Comparison of ENCODE assay signal across 10 mouse cellular contexts in the genomic region with DNA sequence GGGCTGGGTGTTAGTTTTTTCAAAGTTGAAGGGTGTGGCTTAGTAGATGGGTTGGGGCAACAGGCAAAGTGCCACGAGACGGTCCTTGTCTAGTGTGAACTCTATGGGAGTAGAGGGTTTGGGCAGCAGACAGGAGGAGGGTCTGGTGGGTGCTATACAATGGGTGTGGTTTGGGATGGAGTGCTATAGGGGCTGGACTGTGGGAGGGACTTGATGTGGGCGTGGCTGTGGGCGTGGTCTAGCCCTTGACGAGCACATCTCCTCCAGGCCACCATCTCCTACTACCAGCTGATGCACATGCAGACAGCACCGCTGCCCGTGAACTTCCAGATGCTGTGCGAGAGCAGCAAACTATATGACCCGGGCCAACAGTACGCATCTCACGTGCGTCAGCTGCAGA. TPM values are rescaled to one million over a fixed set of nuclear protein-coding genes. Genes with fewer than 3 reads are reported as not detected.
A peak's percentile ranks its signal among the peaks of the same experiment; 100 is the strongest.
DNase-seq lines count a peak whose midpoint lies in the region; ATAC-seq lines count a peak whose summit lies in the region.
"Had no signal": no experiment of that assay in that cellular context is flagged by ENCODE, and none has a peak within 500 bp of the region (broad histone marks: within the 10 kb centered on the region; RNA-seq: fewer than 3 reads in every experiment).

No protein-coding gene starts in this region.

- H3K36me3 ChIP-seq in heart, embryonic 11.5 days (ENCODE audit: control insufficient read depth, insufficient read depth, low read length) = no peaks in the 10 kb centered on the region
- H3K36me3 ChIP-seq in megakaryocyte, embryonic 14.5 days (replicated peaks; ENCODE audit: low read length) = peaks cover 99% of the 10 kb centered on the region

- no peak overlapping the region for H3K27ac ChIP-seq in heart, embryonic 11.5 days (ENCODE audit: low read depth, low read length)

- WGBS in heart, embryonic 11.5 days (ENCODE audit: insufficient replicate concordance) = 56% methylated on average over 12 of the region's 12 CpGs

- no peak overlapping the region for H3K4me2 ChIP-seq in heart, embryonic 11.5 days

- DNase-seq in heart, adult 8-10 months (ENCODE audit: low spot score) = no peak
- DNase-seq in 416B (ENCODE audit: low read depth) = peak; percentile 42
- DNase-seq in NIH3T3 (ENCODE audit: low read depth) = peak; percentile 43
- DNase-seq in cerebellum, postnatal 25 days = no peak
- DNase-seq in ovary, adult 18-20 months (ENCODE audit: low spot score) = no peak
- no peak for DNase-seq in left cerebral cortex, adult 18-20 months (ENCODE audit: low spot score in 2 of 2)

- ATAC-seq in heart, embryonic 11.5 days (replicated peaks; ENCODE audit: insufficient number of reproducible peaks, low FRiP score, low TSS enrichment) = 0 out of 2 replicates have a peak, but pooled peaks have one; percentile 13
- ATAC-seq: Patski had no signal

- H3K4me1 ChIP-seq in heart, embryonic 11.5 days (ENCODE audit: control insufficient read depth, insufficient read depth, low read length) = no peaks in the 10 kb centered on the region
- peaks cover 99% of the 10 kb centered on the region for H3K4me1 ChIP-seq in megakaryocyte, embryonic 14.5 days

- H3K27me3 ChIP-seq in heart, embryonic 11.5 days (ENCODE audit: control insufficient read depth, insufficient read depth, low read length) = no peaks in the 10 kb centered on the region
- H3K27me3 ChIP-seq in megakaryocyte, embryonic 14.5 days (replicated peaks) = no peaks in the 10 kb centered on the region
- H3K27me3 ChIP-seq: Patski had no signal

- no peak overlapping the region for H3K9ac ChIP-seq in heart, embryonic 11.5 days (ENCODE audit: low read depth, low read length)

- H3K9me3 ChIP-seq in heart, embryonic 11.5 days (replicated peaks; ENCODE audit: control insufficient read depth, low read length) = no peaks in the 10 kb centered on the region
- no peaks in the 10 kb centered on the region for H3K9me3 ChIP-seq in megakaryocyte, embryonic 14.5 days

- H3K4me3 ChIP-seq in heart, embryonic 11.5 days (ENCODE audit: low read depth, low read length) = no peak overlapping the region
- H3K4me3 ChIP-seq in megakaryocyte, embryonic 14.5 days (replicated peaks) = peak overlapping the region; percentile 80
- H3K4me3 ChIP-seq: erythroblast, embryonic 14.5 days had no signal

RNA-seq across cellular contexts. Expression of a gene that starts 9.4 kb away (rescaled TPM):
- 6.2 and 7.5 TPM in 2 replicates for polyA plus RNA-seq in heart, embryonic 11.5 days (2014; fragmentation: Nextera tagmentation; extraction: Ambion mirVana)
- 1 to 10 TPM; 2.9 to 5.1 (median 3.4) TPM for total RNA-seq in heart, adult 8-10 months (2022)
- 375 and 477 TPM in 2 replicates for polyA plus RNA-seq in megakaryocyte, embryonic 14.5 days (2012; ENCODE audit: insufficient read depth, low replicate concordance)
- 1 to 10 TPM; 3.7 to 4.1 TPM for total RNA-seq in left cerebral cortex, adult 18-20 months (2021)

RNA-seq across cellular contexts. Expression of a gene that starts 13.7 kb away (rescaled TPM):
- polyA plus RNA-seq in heart, embryonic 11.5 days (2014; fragmentation: Nextera tagmentation; extraction: Ambion mirVana) = 160 and 182 TPM in 2 replicates
- total RNA-seq in heart, adult 8-10 months (2022) = 100 to 1,000 TPM in 2 of 4 experiments, 10 to 100 TPM in 2; 91.7 to 106 (median 100) TPM
- polyA plus RNA-seq in megakaryocyte, embryonic 14.5 days (2012; ENCODE audit: insufficient read depth, low replicate concordance) = 147 and 260 TPM in 2 replicates
- total RNA-seq in left cerebral cortex, adult 18-20 months (2021) = 10 to 100 TPM; 73.6 to 75.2 TPM

RNA-seq across cellular contexts. Expression of a gene that starts 21.1 kb away (rescaled TPM):
- polyA plus RNA-seq in heart, embryonic 11.5 days (2014; fragmentation: Nextera tagmentation; extraction: Ambion mirVana) = 711 and 729 TPM in 2 replicates
- 1,000 to 10,000 TPM; 1,048 to 1,125 (median 1,067) TPM for total RNA-seq in heart, adult 8-10 months (2022)
- 3,942 and 9,172 TPM in 2 replicates for polyA plus RNA-seq in megakaryocyte, embryonic 14.5 days (2012; ENCODE audit: insufficient read depth, low replicate concordance)
- 100 to 1,000 TPM; 554 to 575 TPM for total RNA-seq in left cerebral cortex, adult 18-20 months (2021)

RNA-seq across cellular contexts. Expression of a gene that starts 29.6 kb away (rescaled TPM):
- 2.1 and 2.8 TPM in 2 replicates for polyA plus RNA-seq in heart, embryonic 11.5 days (2014; fragmentation: Nextera tagmentation; extraction: Ambion mirVana)
- total RNA-seq in heart, adult 8-10 months (2022) = 1 to 10 TPM; 7.5 to 8.5 (median 8.0) TPM
- 47.4 and 62.2 TPM in 2 replicates for polyA plus RNA-seq in megakaryocyte, embryonic 14.5 days (2012; ENCODE audit: insufficient read depth, low replicate concordance)
- 10 to 100 TPM; 13.0 to 13.7 TPM for total RNA-seq in left cerebral cortex, adult 18-20 months (2021)

RNA-seq across cellular contexts. Expression of a gene that starts 37.5 kb away (rescaled TPM):
- 405 and 420 TPM in 2 replicates for polyA plus RNA-seq in heart, embryonic 11.5 days (2014; fragmentation: Nextera tagmentation; extraction: Ambion mirVana)
- 10 to 100 TPM; 27.1 to 35.7 (median 33.3) TPM for total RNA-seq in heart, adult 8-10 months (2022)
- polyA plus RNA-seq in megakaryocyte, embryonic 14.5 days (2012; ENCODE audit: insufficient read depth, low replicate concordance) = 1,011 and 1,303 TPM in 2 replicates
- 1 to 10 TPM; 6.7 to 8.0 TPM for total RNA-seq in left cerebral cortex, adult 18-20 months (2021)

Comparison
In these comparisons a context has a peak if more than half of its experiments do, and no peak if none do; other contexts are left out.
1. DNase-seq: peak in 416B (single experiment) and NIH3T3 (single experiment); none in heart, adult 8-10 months (single experiment), cerebellum, postnatal 25 days (0 of 2), ovary, adult 18-20 months (single experiment) and left cerebral cortex, adult 18-20 months (0 of 2).